Mouse (Mus musculus): ENCODE measurements around the gene Gnat3. TPM values are rescaled to one million over a fixed set of nuclear protein-coding genes. Genes with fewer than 3 reads are reported as not detected.
A peak's percentile ranks its signal among the peaks of the same experiment; 100 is the strongest.

The Gnat3 gene
- polyA plus RNA-seq, 1 experiment = not detected

DNA sequence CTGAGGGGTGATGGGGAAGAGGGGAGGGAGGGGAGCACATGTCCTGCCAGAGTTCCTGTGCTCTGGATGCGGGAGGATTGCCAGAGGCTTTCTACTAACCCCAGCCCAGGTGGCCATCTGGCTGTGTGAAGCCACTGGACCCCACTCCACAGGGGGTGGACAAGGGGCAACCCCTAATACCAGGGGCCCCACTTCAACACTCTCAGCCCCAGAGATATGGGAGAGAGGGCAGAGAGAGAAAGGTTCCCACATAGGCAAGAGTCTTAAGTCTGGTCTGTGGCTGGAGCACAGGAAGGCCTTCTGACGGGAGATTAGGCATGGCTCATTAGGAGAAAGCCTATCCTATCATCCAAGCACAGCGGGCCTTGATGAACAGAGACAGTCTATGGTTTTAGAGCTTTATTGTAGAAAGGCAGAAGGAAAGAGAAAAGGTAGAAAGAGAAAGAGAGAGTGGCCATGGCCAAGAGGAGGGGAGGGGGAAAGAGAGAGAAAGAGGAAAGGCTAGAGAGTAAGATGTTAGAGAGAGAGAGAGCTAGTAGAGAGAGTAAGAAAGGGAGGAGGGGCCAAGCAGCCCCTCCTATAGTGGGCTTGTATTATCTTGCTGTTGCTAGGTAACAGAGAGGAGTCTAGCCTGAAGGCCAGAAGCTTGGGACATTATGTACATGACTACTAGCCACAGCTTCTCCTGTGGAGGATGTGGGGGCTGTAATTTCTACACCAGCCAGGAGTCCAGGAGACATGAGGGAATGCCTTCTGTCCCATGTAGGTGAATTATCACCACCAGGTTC is 42.7 kb downstream of the Gnat3 start:
- H3K36me3 ChIP-seq (ENCODE audit: control insufficient read depth, insufficient read depth, low read length) = no peaks in the 10 kb centered on the region
- H3K27ac ChIP-seq (ENCODE audit: insufficient read depth, low read depth, low read length) = no peak overlapping the region
- H3K4me1 ChIP-seq (ENCODE audit: control insufficient read depth, insufficient read depth, low read length) = peaks cover 5% of the 10 kb centered on the region; the same call in 1 of the 2 replicates
- WGBS = 91% methylated on average over 3 of the region's 3 CpGs
- no peak for DNase-seq
- no peak overlapping the region for H3K4me3 ChIP-seq (ENCODE audit: insufficient read depth, low read depth, low read length)
- no peak for TF ChIP-seq POLR2A (IDR thresholded peaks at IDR 0.05; ENCODE audit: low read depth, low read length)
- TF ChIP-seq CTCF (conservative IDR thresholded peaks at IDR 0.05; ENCODE audit: insufficient read depth, insufficient read length, low read depth, low read length) = no peak
- no peaks in the 10 kb centered on the region for H3K27me3 ChIP-seq (replicated peaks; ENCODE audit: control insufficient read depth, insufficient read depth, low read length)

DNA sequence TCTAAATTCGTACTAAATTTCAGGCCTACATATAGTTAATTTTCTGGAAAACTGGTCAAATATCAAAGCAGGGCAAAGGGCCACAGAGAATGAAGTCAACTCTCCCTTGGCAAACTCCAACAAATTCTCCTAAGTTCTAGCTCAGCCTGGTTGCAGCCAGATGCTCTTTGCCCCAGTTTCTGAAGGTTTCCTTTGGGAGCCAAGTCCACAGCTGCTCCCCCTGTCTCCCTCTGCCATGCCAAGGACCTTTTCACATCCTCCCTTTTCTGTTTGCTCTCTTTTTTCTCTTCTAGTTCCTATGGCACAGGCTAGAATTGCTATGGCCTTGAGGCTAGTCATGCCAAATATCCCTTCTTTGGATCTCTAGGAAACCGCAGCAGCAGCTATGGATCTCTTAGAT is 43.8 kb downstream of the Gnat3 start:
- DNase-seq = peak; percentile 88
- Histone ChIP-seq H3K27ac (ENCODE audit: insufficient read depth, low read depth, low read length) (peak overlapping the region; percentile 28; the same call in 1 of the 2 replicates), H3K4me3 (ENCODE audit: insufficient read depth, low read depth, low read length) (no peak overlapping the region), H3K27me3 (replicated peaks; ENCODE audit: control insufficient read depth, insufficient read depth, low read length) (no peaks in the 10 kb centered on the region), H3K36me3 (ENCODE audit: control insufficient read depth, insufficient read depth, low read length) (no peaks in the 10 kb centered on the region), H3K4me1 (ENCODE audit: control insufficient read depth, insufficient read depth, low read length) (peaks cover 5% of the 10 kb centered on the region; the same call in 1 of the 2 replicates)
- TF ChIP-seq POLR2A (IDR thresholded peaks at IDR 0.05; ENCODE audit: low read depth, low read length) (no peak), CTCF (conservative IDR thresholded peaks at IDR 0.05; ENCODE audit: insufficient read depth, insufficient read length, low read depth, low read length) (no peak)
- WGBS = 82% methylated on average over 2 of the region's 2 CpGs

GRCm38 (mm10) chr5:18007067-18007466 is 44.7 kb downstream of the Gnat3 start:
- TF ChIP-seq CTCF (conservative IDR thresholded peaks at IDR 0.05; ENCODE audit: insufficient read depth, insufficient read length, low read depth, low read length) = no peak
- TF ChIP-seq POLR2A (IDR thresholded peaks at IDR 0.05; ENCODE audit: low read depth, low read length) = no peak
- peaks cover 5% of the 10 kb centered on the region; the same call in 1 of the 2 replicates for H3K4me1 ChIP-seq (ENCODE audit: control insufficient read depth, insufficient read depth, low read length)
- H3K27me3 ChIP-seq (replicated peaks; ENCODE audit: control insufficient read depth, insufficient read depth, low read length) = no peaks in the 10 kb centered on the region
- H3K4me3 ChIP-seq (ENCODE audit: insufficient read depth, low read depth, low read length) = no peak overlapping the region
- no peaks in the 10 kb centered on the region for H3K36me3 ChIP-seq (ENCODE audit: control insufficient read depth, insufficient read depth, low read length)
- no peak overlapping the region for H3K27ac ChIP-seq (ENCODE audit: insufficient read depth, low read depth, low read length)
- DNase-seq = peak; percentile 53

DNA sequence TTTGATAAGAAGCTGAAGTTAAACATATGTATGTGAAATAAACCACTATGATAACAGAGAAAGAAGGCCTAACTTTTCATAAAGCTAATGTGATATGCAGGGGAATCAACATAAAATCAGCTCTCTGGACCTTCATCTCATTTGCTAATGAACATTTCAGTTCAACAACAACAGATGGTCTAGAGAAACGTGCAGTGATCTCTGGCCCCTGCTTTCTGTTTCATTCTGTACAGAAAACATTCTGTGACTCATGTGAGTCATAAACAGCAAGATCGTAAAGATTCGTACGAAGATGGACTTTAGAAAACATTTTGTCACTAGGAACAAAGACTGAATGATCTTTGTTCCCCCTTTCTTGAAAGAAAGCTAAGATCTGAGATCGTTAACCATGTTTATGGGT is 48.0 kb downstream of the Gnat3 start:
- H3K36me3 ChIP-seq (ENCODE audit: control insufficient read depth, insufficient read depth, low read length) = no peaks in the 10 kb centered on the region
- no peak for DNase-seq
- no peak for TF ChIP-seq CTCF (conservative IDR thresholded peaks at IDR 0.05; ENCODE audit: insufficient read depth, insufficient read length, low read depth, low read length)
- TF ChIP-seq POLR2A (IDR thresholded peaks at IDR 0.05; ENCODE audit: low read depth, low read length) = no peak
- H3K27ac ChIP-seq (ENCODE audit: insufficient read depth, low read depth, low read length) = no peak overlapping the region
- 40% methylated on average over 5 of the region's 5 CpGs for WGBS
- H3K4me3 ChIP-seq (ENCODE audit: insufficient read depth, low read depth, low read length) = no peak overlapping the region
- H3K4me1 ChIP-seq (ENCODE audit: control insufficient read depth, insufficient read depth, low read length) = peaks cover 5% of the 10 kb centered on the region; the same call in 1 of the 2 replicates
- no peaks in the 10 kb centered on the region for H3K27me3 ChIP-seq (replicated peaks; ENCODE audit: control insufficient read depth, insufficient read depth, low read length)

GRCm38 (mm10) chr5:18013196-18013595 is 50.8 kb downstream of the Gnat3 start:
- no peaks in the 10 kb centered on the region for H3K36me3 ChIP-seq (ENCODE audit: control insufficient read depth, insufficient read depth, low read length)
- no peak overlapping the region for H3K27ac ChIP-seq (ENCODE audit: insufficient read depth, low read depth, low read length)
- no peaks in the 10 kb centered on the region for H3K27me3 ChIP-seq (replicated peaks; ENCODE audit: control insufficient read depth, insufficient read depth, low read length)
- no peak overlapping the region for H3K4me3 ChIP-seq (ENCODE audit: insufficient read depth, low read depth, low read length)
- DNase-seq = no peak
- no peaks in the 10 kb centered on the region for H3K4me1 ChIP-seq (ENCODE audit: control insufficient read depth, insufficient read depth, low read length)
- WGBS = 45% methylated on average over 2 of the region's 2 CpGs
- no peak for TF ChIP-seq CTCF (conservative IDR thresholded peaks at IDR 0.05; ENCODE audit: insufficient read depth, insufficient read length, low read depth, low read length)
- TF ChIP-seq POLR2A (IDR thresholded peaks at IDR 0.05; ENCODE audit: low read depth, low read length) = no peak

DNA sequence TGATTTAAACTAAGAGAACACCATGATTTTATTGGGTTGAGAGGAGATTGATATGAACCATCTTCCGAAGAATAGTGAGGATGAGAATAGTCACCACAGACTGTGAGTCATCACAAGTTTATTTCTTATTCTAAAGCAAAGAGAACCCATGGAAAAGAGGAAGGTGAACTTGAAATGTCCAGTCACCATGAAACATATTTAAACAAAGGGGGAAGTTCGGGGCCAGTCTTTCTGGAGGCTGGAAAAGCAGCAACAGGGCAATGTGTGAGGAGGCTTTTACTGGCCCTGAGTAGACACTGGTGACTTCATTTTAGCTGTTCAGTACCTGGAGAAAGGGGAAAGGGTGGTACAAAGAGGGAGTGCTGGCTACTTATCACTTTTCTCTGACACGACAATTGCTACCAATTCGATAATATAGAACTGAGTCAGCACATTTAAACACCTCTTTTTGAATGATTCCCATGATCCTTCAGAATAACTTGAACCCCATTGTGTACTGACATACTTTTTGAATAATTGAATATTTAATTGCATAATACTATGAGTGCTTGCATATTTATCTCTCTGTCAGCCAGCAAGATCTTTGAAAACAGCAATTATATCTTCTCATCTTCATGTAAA is 52.0 kb downstream of the Gnat3 start:
- Histone ChIP-seq H3K4me3 (ENCODE audit: insufficient read depth, low read depth, low read length) (no peak overlapping the region), H3K27me3 (replicated peaks; ENCODE audit: control insufficient read depth, insufficient read depth, low read length) (no peaks in the 10 kb centered on the region), H3K4me1 (ENCODE audit: control insufficient read depth, insufficient read depth, low read length) (no peaks in the 10 kb centered on the region), H3K36me3 (ENCODE audit: control insufficient read depth, insufficient read depth, low read length) (no peaks in the 10 kb centered on the region), H3K27ac (ENCODE audit: insufficient read depth, low read depth, low read length) (no peak overlapping the region)
- TF ChIP-seq POLR2A (IDR thresholded peaks at IDR 0.05; ENCODE audit: low read depth, low read length) (no peak), CTCF (conservative IDR thresholded peaks at IDR 0.05; ENCODE audit: insufficient read depth, insufficient read length, low read depth, low read length) (no peak)
- 86% methylated on average over 4 of the region's 4 CpGs for WGBS
- no peak for DNase-seq

DNA sequence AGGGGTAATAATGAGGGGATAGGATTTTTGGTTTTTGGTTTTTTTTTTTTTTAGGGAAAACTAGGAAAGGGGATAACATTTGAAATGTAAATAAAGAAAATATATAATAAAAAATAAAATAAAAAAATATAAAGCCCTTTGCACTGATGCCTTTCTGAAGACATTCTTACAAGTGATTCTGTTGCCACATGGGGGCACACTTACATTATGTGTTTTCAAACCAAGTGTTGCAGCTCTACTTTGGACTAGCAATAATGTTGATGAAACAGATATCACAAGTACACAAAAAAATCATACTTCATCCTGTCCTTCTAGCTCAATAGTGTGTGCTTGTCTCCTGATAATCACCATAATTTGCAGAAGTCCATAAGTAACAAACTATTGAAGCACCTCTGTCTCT is 61.0 kb downstream of the Gnat3 start:
- no peak overlapping the region for H3K4me3 ChIP-seq (ENCODE audit: insufficient read depth, low read depth, low read length)
- H3K4me1 ChIP-seq (ENCODE audit: control insufficient read depth, insufficient read depth, low read length) = no peaks in the 10 kb centered on the region
- no peaks in the 10 kb centered on the region for H3K27me3 ChIP-seq (replicated peaks; ENCODE audit: control insufficient read depth, insufficient read depth, low read length)
- TF ChIP-seq POLR2A (IDR thresholded peaks at IDR 0.05; ENCODE audit: low read depth, low read length) = no peak
- 0 out of 2 replicates have a peak, but pooled peaks have one; percentile 1 for TF ChIP-seq CTCF (conservative IDR thresholded peaks at IDR 0.05; ENCODE audit: insufficient read depth, insufficient read length, low read depth, low read length)
- DNase-seq = peak; percentile 21
- no peak overlapping the region for H3K27ac ChIP-seq (ENCODE audit: insufficient read depth, low read depth, low read length)
- H3K36me3 ChIP-seq (ENCODE audit: control insufficient read depth, insufficient read depth, low read length) = no peaks in the 10 kb centered on the region
